Mouse (Mus musculus): ENCODE data around the gene Gm49342. TPM values are rescaled to one million over a fixed set of nuclear protein-coding genes. Genes with fewer than 3 reads are reported as not detected.

Gm49342 gene
- polyA plus RNA-seq (2017; shearing (Covaris generic)) = not detected

GRCm38 (mm10) chr14:50943932-50944667, at the start of gene Gm49342:
Gene Gm49342, plus strand, starts transcription at chr14:50944517.

GRCm38 (mm10) chr14:50897374-50897765, 46.9 kb upstream of the Gm49342 start, which contains the start of gene Klhl33:
Gene Klhl33, minus strand, starts transcription at chr14:50897507.

GRCm38 (mm10) chr14:50924281-50925064, 19.8 kb upstream of the Gm49342 start, which contains the start of the genes Osgep and Apex1:
Gene Osgep, minus strand, starts transcription at chr14:50924893.
Gene Apex1, plus strand, starts transcription at chr14:50924968.

GRCm38 (mm10) chr14:50930754-50931492, 13.4 kb upstream of the Gm49342 start, which contains the start of the genes Pip4p1 and Pnp:
Gene Pip4p1, minus strand, starts transcription at chr14:50930856.
Gene Pnp, plus strand, starts transcription at chr14:50931082.

GRCm38 (mm10) chr14:50955942-50956508, 11.7 kb downstream of the Gm49342 start, which contains the start of gene Pnp2:
Gene Pnp2, plus strand, starts transcription at chr14:50955992.

GRCm38 (mm10) chr14:51007152-51007801, 63.0 kb downstream of the Gm49342 start, which contains the start of gene Rnase10:
Gene Rnase10, plus strand, starts transcription at chr14:51007751.

Other genes with a start within 250 kb of the Gm49342 start
- gene Olfr748, start 237.1 kb upstream of the Gm49342 start, polyA plus RNA-seq (2017; shearing (Covaris generic)) = under 1 TPM in 1 of 2 experiments, not detected in 1; 0.71 TPM
- gene Olfr749, start 199.4 kb upstream of the Gm49342 start, polyA plus RNA-seq (2017; shearing (Covaris generic)) = not detected
- 100 to 1,000 TPM; 107 to 120 TPM for gene Ttc5, start 159.0 kb upstream of the Gm49342 start, polyA plus RNA-seq (2017; shearing (Covaris generic))
- under 1 TPM in 1 of 2 experiments, not detected in 1; 0.37 TPM for gene Ccnb1ip1, start 136.8 kb upstream of the Gm49342 start, polyA plus RNA-seq (2017; shearing (Covaris generic))
- gene Parp2, start 136.7 kb upstream of the Gm49342 start, polyA plus RNA-seq (2017; shearing (Covaris generic)) = 10 to 100 TPM; 74.4 to 87.3 TPM
- 10 to 100 TPM; 20.6 to 24.3 TPM for gene Tep1, start 74.0 kb upstream of the Gm49342 start, polyA plus RNA-seq (2017; shearing (Covaris generic))
- gene Klhl33, start 47.0 kb upstream of the Gm49342 start, polyA plus RNA-seq (2017; shearing (Covaris generic)) = under 1 TPM; 0.33 to 0.40 TPM
- gene Osgep, start 19.6 kb upstream of the Gm49342 start, polyA plus RNA-seq (2017; shearing (Covaris generic)) = 100 to 1,000 TPM in 1 of 2 experiments, 10 to 100 TPM in 1; 95.6 to 104 TPM
- 10 to 100 TPM; 50.0 to 51.6 TPM for gene Apex1, start 19.5 kb upstream of the Gm49342 start, polyA plus RNA-seq (2017; shearing (Covaris generic))
- 10 to 100 TPM; 67.6 to 81.9 TPM for gene Pip4p1, start 13.7 kb upstream of the Gm49342 start, polyA plus RNA-seq (2017; shearing (Covaris generic))
- gene Pnp, start 13.4 kb upstream of the Gm49342 start, polyA plus RNA-seq (2017; shearing (Covaris generic)) = 10 to 100 TPM; 47.8 to 51.5 TPM
- 1 to 10 TPM in 1 of 2 experiments, under 1 TPM in 1; 0.95 to 1.1 TPM for gene Pnp2, start 11.5 kb downstream of the Gm49342 start, polyA plus RNA-seq (2017; shearing (Covaris generic))
- gene Rnase10, start 63.2 kb downstream of the Gm49342 start, polyA plus RNA-seq (2017; shearing (Covaris generic)) = 1 to 10 TPM in 1 of 2 experiments, under 1 TPM in 1; 0.37 to 1.0 TPM
- gene Rnase9, start 97.4 kb downstream of the Gm49342 start, polyA plus RNA-seq (2017; shearing (Covaris generic)) = not detected
- not detected for gene Rnase11, start 105.6 kb downstream of the Gm49342 start, polyA plus RNA-seq (2017; shearing (Covaris generic))
- not detected for gene Rnase12, start 113.1 kb downstream of the Gm49342 start, polyA plus RNA-seq (2017; shearing (Covaris generic))
- gene Olfr750, start 129.9 kb downstream of the Gm49342 start, polyA plus RNA-seq (2017; shearing (Covaris generic)) = 1 to 10 TPM in 1 of 2 experiments, under 1 TPM in 1; 0.68 to 4.6 TPM
- 10 to 100 TPM; 16.4 to 19.1 TPM for gene Rnase4, start 146.6 kb downstream of the Gm49342 start, polyA plus RNA-seq (2017; shearing (Covaris generic))
- gene Ang, start 146.6 kb downstream of the Gm49342 start, polyA plus RNA-seq (2017; shearing (Covaris generic)) = 1 to 10 TPM; 3.2 to 4.6 TPM
- not detected for gene Eddm3b, start 169.9 kb downstream of the Gm49342 start, polyA plus RNA-seq (2017; shearing (Covaris generic))
- 1 to 10 TPM; 2.1 to 5.0 TPM for gene Rnase6, start 179.4 kb downstream of the Gm49342 start, polyA plus RNA-seq (2017; shearing (Covaris generic))
- gene Rnase1, start 202.3 kb downstream of the Gm49342 start, polyA plus RNA-seq (2017; shearing (Covaris generic)) = 1 to 10 TPM; 1.2 to 3.6 TPM
- not detected for gene Rnase2b, start 217.7 kb downstream of the Gm49342 start, polyA plus RNA-seq (2017; shearing (Covaris generic))